Mouse (Mus musculus) hindbrain, embryonic 16.5 days (tissue): ENCODE measurements around the gene Rpl31. TPM values are rescaled to one million over a fixed set of nuclear protein-coding genes. Genes with fewer than 3 reads are reported as not detected.

Experiments used
- ATAC-seq: fragments of 200-750 bp; cut with Nextera tagmentation; 2 replicates; pipeline ENCODE4 v1.8.0; 2017; ENCODE audit warnings: moderate TSS enrichment, moderate library complexity
- H3K27ac ChIP-seq: fragments of 300-500 bp; sonication (generic); 2 replicates; pipeline ENCODE4 v1.5.1; 2014; ENCODE audit warnings: low read depth, mild to moderate bottlenecking, control low read depth, low read length, moderate library complexity
- H3K27me3 ChIP-seq: fragments of 300-500 bp; sonication (generic); replicated peaks from 2 replicates; pipeline ENCODE4 v1.6.1; 2014; ENCODE audit warnings: low read length; ENCODE audit not compliant: control insufficient read depth, insufficient read depth
- H3K36me3 ChIP-seq: fragments of 300-500 bp; sonication (generic); 2 replicates; pipeline ENCODE4 v1.6.1; 2014; ENCODE audit warnings: mild to moderate bottlenecking, low read length, moderate library complexity, mixed read lengths; ENCODE audit not compliant: control insufficient read depth, insufficient read depth
- H3K4me1 ChIP-seq: fragments of 300-500 bp; sonication (generic); 2 replicates; pipeline ENCODE4 v1.6.1; 2014; ENCODE audit warnings: low read depth, low read length; ENCODE audit not compliant: control insufficient read depth, insufficient read depth
- H3K4me2 ChIP-seq: fragments of 300-500 bp; sonication (generic); 2 replicates; pipeline ENCODE4 v1.6.1; 2014; ENCODE audit warnings: mild to moderate bottlenecking, low read length, control low read depth, moderate library complexity
- H3K4me3 ChIP-seq: fragments of 300-500 bp; sonication (generic); 2 replicates; pipeline ENCODE4 v1.5.1; 2014; ENCODE audit warnings: mild to moderate bottlenecking, low read length, control low read depth, moderate library complexity
- H3K9ac ChIP-seq: fragments of 300-500 bp; sonication (generic); 2 replicates; pipeline ENCODE4 v1.6.1; 2014; ENCODE audit warnings: low read depth, mild to moderate bottlenecking, control low read depth, low read length, moderate library complexity
- H3K9me3 ChIP-seq: fragments of 300-500 bp; sonication (generic); 2 replicates; pipeline ENCODE4 v1.6.1; 2014; ENCODE audit warnings: mild to moderate bottlenecking, low read length, moderate library complexity; ENCODE audit not compliant: control insufficient read depth
- whole genome bisulfite sequencing: fragments of 180-500 bp; shearing (Covaris S2); extraction: QIAGEN DNeasy Blood & Tissue Kit; methylation state at CpG from one replicate; pipeline ENCODE4 v1.1.7; 2014; 5-methylcytosine and 5-hydroxymethylcytosine counted together
- polyA plus RNA-seq: library from polyadenylated mRNA; unstranded; fragments of >200 nt; fragmentation: Nextera tagmentation; extraction: Ambion mirVana; gene quantifications from 2 replicates; pipeline ENCODE4 v1.2.1, GENCODE M21; 2015

The Rpl31 gene
- polyA plus RNA-seq, result 257 and 276 TPM in 2 replicates

GRCm38 (mm10) chr1:39367601-39368266 is at the start of gene Rpl31:
Rpl31 (plus strand) TSS chr1:39367842.
- Histone ChIP-seq H3K4me2 (peak within 1 kb of the TSS; percentile 79), H3K27me3 (no peaks in the 10 kb centered on the region), H3K4me3 (peak within 1 kb of the TSS; percentile 83), H3K4me1 (peaks cover 13% of the 10 kb centered on the region), H3K27ac (peak within 1 kb of the TSS; percentile 90), H3K9ac (peak within 1 kb of the TSS; percentile 93), H3K9me3 (no peaks in the 10 kb centered on the region), H3K36me3 (peaks cover 20% of the 10 kb centered on the region)
- WGBS, result under 1% methylated on average over 62 of the region's 62 CpGs
- peak; percentile 99 for ATAC-seq

DNA sequence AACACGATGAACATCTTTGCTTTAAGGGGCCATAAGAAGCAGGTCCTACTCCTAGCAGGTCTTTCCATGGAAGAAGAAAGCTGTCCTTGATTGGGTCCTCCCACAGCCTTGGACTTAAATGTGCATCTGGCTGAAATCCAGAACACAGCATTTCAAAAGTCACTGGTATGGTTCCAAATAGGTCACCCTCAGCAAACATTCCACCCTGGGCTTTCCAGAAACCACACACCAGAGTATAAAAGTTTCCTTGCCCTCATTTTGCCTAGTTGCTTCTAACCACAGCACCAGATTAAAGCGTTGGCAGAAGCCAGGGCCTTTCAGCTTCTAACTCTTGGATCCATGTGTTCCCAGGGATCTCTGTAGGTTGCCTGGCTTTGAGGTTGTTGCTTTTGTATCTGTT is 49.7 kb upstream of the Rpl31 start:
- Histone ChIP-seq H3K9ac (no peak overlapping the region), H3K4me1 (no peaks in the 10 kb centered on the region), H3K9me3 (no peaks in the 10 kb centered on the region), H3K36me3 (no peaks in the 10 kb centered on the region), H3K27me3 (no peaks in the 10 kb centered on the region), H3K4me3 (no peak overlapping the region), H3K4me2 (no peak overlapping the region), H3K27ac (no peak overlapping the region)
- 78% methylated on average over 2 of the region's 2 CpGs for WGBS
- no peak for ATAC-seq

- no peak overlapping the region for H3K4me2 ChIP-seq
- no peak overlapping the region for H3K9ac ChIP-seq
- WGBS, result 83% methylated on average over 7 of the region's 7 CpGs
- no peak overlapping the region for H3K27ac ChIP-seq
- no peaks in the 10 kb centered on the region for H3K9me3 ChIP-seq
- no peaks in the 10 kb centered on the region for H3K27me3 ChIP-seq
- no peak overlapping the region for H3K4me3 ChIP-seq
- H3K4me1 ChIP-seq, result no peaks in the 10 kb centered on the region
- H3K36me3 ChIP-seq, result no peaks in the 10 kb centered on the region
- no peak for ATAC-seq
Observed at GRCm38 (mm10) chr1:39318870-39319269, 48.8 kb upstream of the Rpl31 start.

DNA sequence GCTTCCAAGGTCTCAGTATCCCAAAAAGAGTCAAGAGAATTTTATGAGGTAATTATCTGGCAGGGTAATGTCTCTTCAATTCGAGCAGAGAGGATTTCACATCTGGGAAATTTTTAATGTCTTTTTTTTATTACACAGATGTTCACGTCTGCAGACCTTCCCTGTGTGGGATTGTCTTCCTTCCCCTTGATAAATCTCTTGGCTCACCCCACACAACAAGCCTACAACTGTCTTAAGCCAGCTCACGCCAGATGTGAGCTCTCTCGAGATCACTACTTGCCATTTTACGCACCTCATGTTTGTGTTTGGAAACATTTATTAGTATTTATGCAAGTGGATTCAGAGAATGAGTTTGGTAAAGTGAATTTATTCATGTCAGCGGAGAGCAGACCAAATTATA is 45.7 kb upstream of the Rpl31 start:
- no peak overlapping the region for H3K4me3 ChIP-seq
- H3K9ac ChIP-seq, result no peak overlapping the region
- no peaks in the 10 kb centered on the region for H3K27me3 ChIP-seq
- no peaks in the 10 kb centered on the region for H3K9me3 ChIP-seq
- H3K4me2 ChIP-seq, result no peak overlapping the region
- H3K27ac ChIP-seq, result no peak overlapping the region
- ATAC-seq, result no peak
- H3K36me3 ChIP-seq, result no peaks in the 10 kb centered on the region
- WGBS, result 72% methylated on average over 6 of the region's 6 CpGs
- no peaks in the 10 kb centered on the region for H3K4me1 ChIP-seq

GRCm38 (mm10) chr1:39325228-39325627 is 42.4 kb upstream of the Rpl31 start:
- H3K9ac ChIP-seq, result no peak overlapping the region

DNA sequence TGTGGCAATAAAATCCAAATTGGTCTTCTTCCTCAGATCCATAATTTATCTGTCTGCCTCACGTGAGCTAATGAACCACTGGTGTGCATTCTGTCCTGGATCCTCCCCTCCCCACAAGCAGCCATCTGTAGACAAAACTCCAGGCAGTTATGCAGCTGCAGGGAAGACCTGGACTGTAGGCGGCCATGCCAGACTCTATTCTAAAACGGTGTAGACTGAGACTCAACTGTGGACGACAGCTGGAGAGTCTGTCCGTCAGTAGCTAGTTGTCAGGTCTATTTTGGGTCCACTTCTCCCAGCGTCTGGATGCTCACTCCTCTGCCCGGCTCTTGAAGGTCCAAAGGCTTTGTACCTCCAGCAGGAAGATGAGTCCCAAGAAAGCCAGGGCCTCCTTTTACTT is 40.1 kb upstream of the Rpl31 start:
- ATAC-seq, result no peak
- 71% methylated on average over 7 of the region's 7 CpGs for WGBS

More at GRCm38 (mm10) chr1:39325228-39325627, 42.4 kb upstream of the Rpl31 start:
- no peak overlapping the region for H3K4me2 ChIP-seq
- ATAC-seq, result no peak
- H3K4me3 ChIP-seq, result no peak overlapping the region
- H3K4me1 ChIP-seq, result peaks cover 2% of the 10 kb centered on the region; the same call in 1 of the 2 replicates
- H3K27ac ChIP-seq, result no peak overlapping the region
- no peaks in the 10 kb centered on the region for H3K9me3 ChIP-seq
- 94% methylated on average over 6 of the region's 6 CpGs for WGBS
- no peaks in the 10 kb centered on the region for H3K36me3 ChIP-seq
- no peaks in the 10 kb centered on the region for H3K27me3 ChIP-seq

DNA sequence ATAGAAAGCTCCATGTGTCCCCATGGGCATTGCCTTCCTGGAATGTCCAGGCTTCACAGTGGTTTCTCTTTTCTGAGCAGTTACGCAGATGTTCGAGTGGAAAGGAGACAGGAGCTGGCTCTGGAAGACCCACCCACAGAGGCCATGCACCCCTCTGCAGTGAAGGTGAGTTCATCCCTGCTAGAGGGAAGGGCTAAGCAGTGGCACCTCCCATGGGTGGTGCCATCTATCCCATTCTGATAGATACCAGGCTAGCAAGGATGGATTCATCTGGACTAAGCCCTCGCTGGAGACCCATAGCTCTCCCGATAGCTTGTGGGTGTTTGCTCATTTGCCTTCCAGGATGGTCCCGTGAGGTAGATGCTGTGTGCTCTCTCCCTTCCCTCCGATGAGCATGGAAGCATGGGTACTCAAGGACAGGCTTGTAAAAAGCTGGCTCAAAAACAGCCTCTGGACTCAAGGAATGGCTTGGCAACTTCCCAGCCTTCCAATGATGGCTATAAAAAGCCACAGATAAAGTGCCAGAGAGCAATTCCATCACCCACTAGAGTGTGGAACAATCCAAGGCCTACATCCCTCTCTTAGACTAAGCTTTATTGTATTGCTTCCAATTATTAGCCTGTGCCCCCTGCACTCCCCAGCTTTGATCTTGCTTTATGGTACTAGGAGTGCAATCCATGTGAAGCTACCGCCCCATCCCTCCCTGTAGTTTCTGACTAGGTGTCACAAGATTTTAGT is 36.6 kb upstream of the Rpl31 start:
- Histone ChIP-seq H3K4me3 (no peak overlapping the region), H3K27me3 (no peaks in the 10 kb centered on the region; the same call in 1 of the 2 replicates), H3K36me3 (no peaks in the 10 kb centered on the region), H3K4me2 (no peak overlapping the region), H3K9me3 (no peaks in the 10 kb centered on the region), H3K4me1 (peaks cover 2% of the 10 kb centered on the region; the same call in 1 of the 2 replicates), H3K27ac (no peak overlapping the region), H3K9ac (no peak overlapping the region)
- 91% methylated on average over 7 of the region's 7 CpGs for WGBS
- no peak for ATAC-seq

More for the DNA sequence above, 40.1 kb upstream of the Rpl31 start:
- Histone ChIP-seq H3K9ac (no peak overlapping the region), H3K4me3 (no peak overlapping the region), H3K9me3 (no peaks in the 10 kb centered on the region), H3K4me2 (no peak overlapping the region), H3K27me3 (no peaks in the 10 kb centered on the region), H3K4me1 (peaks cover 2% of the 10 kb centered on the region; the same call in 1 of the 2 replicates), H3K27ac (no peak overlapping the region), H3K36me3 (no peaks in the 10 kb centered on the region)

DNA sequence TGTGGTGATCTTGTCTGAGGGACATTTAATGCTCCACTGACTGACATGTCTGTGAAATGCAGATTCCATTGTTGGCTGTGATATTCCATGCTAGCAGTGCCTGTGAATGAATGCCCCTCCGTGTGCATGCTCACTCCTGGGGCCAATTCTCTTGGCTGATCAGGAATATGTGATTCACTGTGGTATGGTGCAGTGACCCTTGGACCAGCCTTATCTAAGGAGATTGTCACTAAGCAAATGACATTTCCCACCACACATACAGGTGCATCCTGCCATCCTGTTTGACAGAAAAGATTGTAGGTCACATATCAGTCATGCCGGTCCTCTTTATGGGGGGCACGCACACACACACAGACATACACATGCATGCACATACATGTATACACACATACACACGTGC is 35.2 kb upstream of the Rpl31 start:
- 86% methylated on average over 4 of the region's 4 CpGs for WGBS
- Histone ChIP-seq H3K4me2 (no peak overlapping the region), H3K4me3 (no peak overlapping the region), H3K27ac (no peak overlapping the region), H3K9me3 (no peaks in the 10 kb centered on the region), H3K36me3 (no peaks in the 10 kb centered on the region), H3K27me3 (no peaks in the 10 kb centered on the region; the same call in 1 of the 2 replicates), H3K4me1 (no peaks in the 10 kb centered on the region; the same call in 1 of the 2 replicates), H3K9ac (no peak overlapping the region)
- no peak for ATAC-seq

DNA sequence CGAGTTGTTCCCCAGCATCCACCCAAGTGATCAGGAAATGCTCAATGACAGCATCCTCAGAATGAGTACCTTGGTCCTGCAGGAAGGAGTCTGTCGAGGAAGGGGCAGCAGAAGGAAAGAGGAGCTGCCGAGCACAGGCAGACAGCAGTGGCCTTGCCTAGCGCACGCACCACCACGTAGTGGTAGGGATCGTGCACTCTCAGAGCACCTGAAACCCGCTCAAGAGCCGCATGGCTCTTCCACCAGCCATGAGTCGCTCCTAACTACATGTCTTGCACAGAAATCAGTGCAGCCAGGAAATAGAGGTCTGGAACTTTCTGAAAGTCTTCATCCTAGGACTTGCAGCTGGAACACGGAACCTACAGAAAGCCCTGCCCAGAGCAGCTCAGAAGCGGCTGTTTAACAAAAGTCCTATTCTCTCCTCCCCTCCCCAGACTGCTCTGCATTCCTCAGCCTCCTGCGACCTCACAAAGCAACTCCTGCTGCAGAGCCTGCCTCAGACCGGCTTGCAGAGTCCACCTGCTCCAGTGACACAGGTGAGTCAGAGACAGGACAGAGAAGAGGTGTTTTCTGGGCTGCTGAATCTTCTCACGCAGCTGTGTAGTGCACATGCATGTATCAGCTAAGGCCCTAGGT is 32.0 kb upstream of the Rpl31 start:
- Histone ChIP-seq H3K27me3 (no peaks in the 10 kb centered on the region; the same call in 1 of the 2 replicates), H3K27ac (no peak overlapping the region), H3K36me3 (no peaks in the 10 kb centered on the region), H3K9me3 (no peaks in the 10 kb centered on the region), H3K9ac (no peak overlapping the region), H3K4me2 (no peak overlapping the region), H3K4me3 (no peak overlapping the region), H3K4me1 (no peaks in the 10 kb centered on the region)
- WGBS, result 34% methylated on average over 15 of the region's 15 CpGs
- no peak for ATAC-seq
